Mouse (Mus musculus) T-helper 2 cell (primary cell): ENCODE data around the gene Ubap2l.

Source experiments
- in situ Hi-C: fragments of 300-600 bp; cut with MboI, MseI; formaldehyde crosslinking; loops from one replicate; pipeline ENCODE4 v1.15.1; 2025; ENCODE audit warnings: high pct_unique_total_duplicates

Ubap2l gene

GRCm38 (mm10) chr3:90069688-90070087 lies 17.3 kb upstream of the Ubap2l start:
- in situ Hi-C loops, result loop anchor here (10.0 kb wide), 1 partner anchor 1385 kb away; the partner anchor contains the start of gene Khdc4

GRCm38 (mm10) chr3:90067851-90068250 lies 15.4 kb upstream of the Ubap2l start:
- in situ Hi-C loops, result no loop called here

- in situ Hi-C loops, result no loop called here
Observed at GRCm38 (mm10) chr3:90065553-90065952, 13.1 kb upstream of the Ubap2l start.

- in situ Hi-C loops, result no loop called here
Observed at GRCm38 (mm10) chr3:90064383-90064782, 12.0 kb upstream of the Ubap2l start.

GRCm38 (mm10) chr3:90062539-90062938 lies 10.1 kb upstream of the Ubap2l start:
- in situ Hi-C loops, result no loop called here

GRCm38 (mm10) chr3:90061549-90061948 lies 9.1 kb upstream of the Ubap2l start:
- in situ Hi-C loops, result no loop called here

- in situ Hi-C loops, result no loop called here
Observed at GRCm38 (mm10) chr3:90051441-90052350, 732 bp downstream of the Ubap2l start, which contains the start of gene 4933434E20Rik. TSS of gene 4933434E20Rik (plus strand) at chr3:90051636.

GRCm38 (mm10) chr3:90049691-90050090 lies 2.7 kb downstream of the Ubap2l start:
- in situ Hi-C loops, result loop anchor here (25.0 kb wide), 1 partner anchor 987 kb away; no protein-coding TSS in a partner anchor

GRCm38 (mm10) chr3:90036263-90036662 lies 16.2 kb downstream of the Ubap2l start:
- in situ Hi-C loops, result loop anchor here (25.0 kb wide), 1 partner anchor 974 kb away; no protein-coding TSS in a partner anchor

- in situ Hi-C loops, result loop anchor here (25.0 kb wide), 1 partner anchor 972 kb away; no protein-coding TSS in a partner anchor
Observed at GRCm38 (mm10) chr3:90034653-90035052, 17.8 kb downstream of the Ubap2l start.

- in situ Hi-C loops, result loop anchor here (10.0 kb wide), 2 partner anchors 1322 to 1712 kb away; no protein-coding TSS in a partner anchor
Observed at GRCm38 (mm10) chr3:90016626-90017025, 35.8 kb downstream of the Ubap2l start.

GRCm38 (mm10) chr3:90010291-90010690 lies 42.1 kb downstream of the Ubap2l start:
- in situ Hi-C loops, result loop anchor here (5.0 to 10.0 kb wide), 3 partner anchors 68 to 1705 kb away; no protein-coding TSS in a partner anchor

GRCm38 (mm10) chr3:90004091-90004796 lies 48.2 kb downstream of the Ubap2l start:
- in situ Hi-C loops, result no loop called here

GRCm38 (mm10) chr3:89999830-90000229 lies 52.6 kb downstream of the Ubap2l start:
- in situ Hi-C loops, result loop anchor here (5.0 kb wide), 1 partner anchor 332 kb away; no protein-coding TSS in a partner anchor

GRCm38 (mm10) chr3:89999090-89999489 lies 53.3 kb downstream of the Ubap2l start:
- in situ Hi-C loops, result loop anchor here (5.0 kb wide), 1 partner anchor 333 kb away; no protein-coding TSS in a partner anchor

- in situ Hi-C loops, result loop anchor here (5.0 kb wide), 1 partner anchor 334 kb away; no protein-coding TSS in a partner anchor
Observed at GRCm38 (mm10) chr3:89998612-89999054, 53.8 kb downstream of the Ubap2l start, which contains the start of gene Hax1. TSS of gene Hax1 (minus strand) at chr3:89998780.

- in situ Hi-C loops, result loop anchor here (5.0 kb wide), 1 partner anchor 334 kb away; no protein-coding TSS in a partner anchor
Observed at GRCm38 (mm10) chr3:89997791-89998495, 54.5 kb downstream of the Ubap2l start.

GRCm38 (mm10) chr3:89994807-89995515 lies 57.5 kb downstream of the Ubap2l start:
- in situ Hi-C loops, result loop anchor here (5.0 kb wide), 1 partner anchor 337 kb away; no protein-coding TSS in a partner anchor

GRCm38 (mm10) chr3:89987822-89988221 lies 64.6 kb downstream of the Ubap2l start:
- in situ Hi-C loops, result no loop called here

- in situ Hi-C loops, result no loop called here
Observed at GRCm38 (mm10) chr3:89987211-89987610, 65.2 kb downstream of the Ubap2l start.
